Mouse (Mus musculus): ENCODE results near the gene Cd38. TPM values are rescaled to one million over a fixed set of nuclear protein-coding genes. Genes with fewer than 3 reads are reported as not detected.

The Cd38 gene
- polyA plus RNA-seq, 1 experiment from 2014 or later, result 6.7 TPM

Other genes with a start within 250 kb of the Cd38 start
- 9.3 and 9.8 TPM in 2 replicates for gene Cc2d2a, start 206.2 kb upstream of the Cd38 start, polyA plus RNA-seq (2016; fragmentation: Nextera tagmentation; extraction: Ambion mirVana)
- gene Bst1, start 49.7 kb upstream of the Cd38 start, polyA plus RNA-seq (2016; fragmentation: Nextera tagmentation; extraction: Ambion mirVana), result 0.12 TPM in 1 of 2 replicates, not detected in the other
- 57.7 and 58.4 TPM in 2 replicates for gene Fbxl5, start 46.9 kb upstream of the Cd38 start, polyA plus RNA-seq (2016; fragmentation: Nextera tagmentation; extraction: Ambion mirVana)
- gene Gm7879, start 44.6 kb downstream of the Cd38 start, polyA plus RNA-seq (2016; fragmentation: Nextera tagmentation; extraction: Ambion mirVana), result 0.63 and 1.1 TPM in 2 replicates
- gene Fgfbp1, start 113.2 kb downstream of the Cd38 start, polyA plus RNA-seq (2016; fragmentation: Nextera tagmentation; extraction: Ambion mirVana), result 0.71 and 0.89 TPM in 2 replicates
- gene Prom1, start 233.5 kb downstream of the Cd38 start, polyA plus RNA-seq (2016; fragmentation: Nextera tagmentation; extraction: Ambion mirVana), result 130 and 147 TPM in 2 replicates